Mouse (Mus musculus): Measurements from ENCODE around the gene Syne3. TPM values are rescaled to one million over a fixed set of nuclear protein-coding genes. Genes with fewer than 3 reads are reported as not detected.

Syne3 gene
- polyA plus RNA-seq, 1 experiment from 2014 or later = 0.08 TPM

- DNase-seq (ENCODE audit: low spot score) (no peak), ATAC-seq (replicated peaks; ENCODE audit: low FRiP score, low TSS enrichment, low read depth) (no peak)
Measured at GRCm38 (mm10) chr12:104902392-104903053, 107.1 kb downstream of the Syne3 start.

GRCm38 (mm10) chr12:104901320-104901719, 108.3 kb downstream of the Syne3 start:
- ATAC-seq (replicated peaks; ENCODE audit: low FRiP score, low TSS enrichment, low read depth) (no peak), DNase-seq (ENCODE audit: low spot score) (no peak)
- Histone ChIP-seq H3K4me3 (ENCODE audit: low read depth, low read length) (no peak overlapping the region), H3K4me2 (ENCODE audit: low read length) (no peak overlapping the region), H3K9me3 (ENCODE audit: control insufficient read depth, low read length) (no peaks in the 10 kb centered on the region), H3K9ac (ENCODE audit: low read length) (no peak overlapping the region), H3K4me1 (replicated peaks; ENCODE audit: control insufficient read depth, insufficient read depth, low read length) (0 out of 2 replicates have a peak, but pooled peaks cover 9% of the 10 kb centered on the region), H3K27me3 (replicated peaks; ENCODE audit: control insufficient read depth, insufficient read depth, low read length) (no peaks in the 10 kb centered on the region), H3K36me3 (ENCODE audit: control insufficient read depth, insufficient read depth, low read length) (no peaks in the 10 kb centered on the region), H3K27ac (ENCODE audit: low read depth) (no peak overlapping the region)
- WGBS = 50% methylated on average over 8 of the region's 8 CpGs

More at GRCm38 (mm10) chr12:104902392-104903053, 107.1 kb downstream of the Syne3 start:
- Histone ChIP-seq H3K4me3 (ENCODE audit: low read depth, low read length) (no peak overlapping the region), H3K4me1 (replicated peaks; ENCODE audit: control insufficient read depth, insufficient read depth, low read length) (0 out of 2 replicates have a peak, but pooled peaks cover 9% of the 10 kb centered on the region), H3K9ac (ENCODE audit: low read length) (no peak overlapping the region), H3K4me2 (ENCODE audit: low read length) (no peak overlapping the region), H3K9me3 (ENCODE audit: control insufficient read depth, low read length) (no peaks in the 10 kb centered on the region), H3K27ac (ENCODE audit: low read depth) (no peak overlapping the region), H3K36me3 (ENCODE audit: control insufficient read depth, insufficient read depth, low read length) (no peaks in the 10 kb centered on the region), H3K27me3 (replicated peaks; ENCODE audit: control insufficient read depth, insufficient read depth, low read length) (no peaks in the 10 kb centered on the region)
- WGBS = 74% methylated on average over 13 of the region's 13 CpGs

- Histone ChIP-seq H3K9ac (ENCODE audit: low read length) (no peak overlapping the region), H3K4me3 (ENCODE audit: low read depth, low read length) (no peak overlapping the region), H3K4me2 (ENCODE audit: low read length) (no peak overlapping the region), H3K27me3 (replicated peaks; ENCODE audit: control insufficient read depth, insufficient read depth, low read length) (no peaks in the 10 kb centered on the region), H3K9me3 (ENCODE audit: control insufficient read depth, low read length) (no peaks in the 10 kb centered on the region), H3K4me1 (replicated peaks; ENCODE audit: control insufficient read depth, insufficient read depth, low read length) (0 out of 2 replicates have a peak, but pooled peaks cover 9% of the 10 kb centered on the region), H3K36me3 (ENCODE audit: control insufficient read depth, insufficient read depth, low read length) (no peaks in the 10 kb centered on the region), H3K27ac (ENCODE audit: low read depth) (no peak overlapping the region)
- 54% methylated on average over 3 of the region's 3 CpGs for WGBS
- DNase-seq (ENCODE audit: low spot score) = no peak
- no peak for ATAC-seq (replicated peaks; ENCODE audit: low FRiP score, low TSS enrichment, low read depth)
Measured at GRCm38 (mm10) chr12:104899835-104900234, 109.8 kb downstream of the Syne3 start.

- Histone ChIP-seq H3K27me3 (replicated peaks; ENCODE audit: control insufficient read depth, insufficient read depth, low read length) (no peaks in the 10 kb centered on the region), H3K27ac (ENCODE audit: low read depth) (no peak overlapping the region), H3K4me2 (ENCODE audit: low read length) (no peak overlapping the region), H3K4me1 (replicated peaks; ENCODE audit: control insufficient read depth, insufficient read depth, low read length) (0 out of 2 replicates have a peak, but pooled peaks cover 5% of the 10 kb centered on the region), H3K4me3 (ENCODE audit: low read depth, low read length) (no peak overlapping the region), H3K9ac (ENCODE audit: low read length) (no peak overlapping the region), H3K36me3 (ENCODE audit: control insufficient read depth, insufficient read depth, low read length) (no peaks in the 10 kb centered on the region), H3K9me3 (ENCODE audit: control insufficient read depth, low read length) (no peaks in the 10 kb centered on the region)
- 46% methylated on average over 11 of the region's 11 CpGs for WGBS
- ATAC-seq (replicated peaks; ENCODE audit: low FRiP score, low TSS enrichment, low read depth) = no peak
- no peak for DNase-seq (ENCODE audit: low spot score)
Measured at GRCm38 (mm10) chr12:104899161-104899560, 110.4 kb downstream of the Syne3 start.

- WGBS = 68% methylated on average over 9 of the region's 9 CpGs
- no peaks in the 10 kb centered on the region for H3K27me3 ChIP-seq (replicated peaks; ENCODE audit: control insufficient read depth, insufficient read depth, low read length)
- DNase-seq (ENCODE audit: low spot score) = no peak
Measured at GRCm38 (mm10) chr12:104898718-104899117, 110.9 kb downstream of the Syne3 start.

GRCm38 (mm10) chr12:104897051-104897618, 112.5 kb downstream of the Syne3 start:
- Histone ChIP-seq H3K4me3 (ENCODE audit: low read depth, low read length) (no peak overlapping the region), H3K4me2 (ENCODE audit: low read length) (no peak overlapping the region), H3K27me3 (replicated peaks; ENCODE audit: control insufficient read depth, insufficient read depth, low read length) (no peaks in the 10 kb centered on the region), H3K4me1 (replicated peaks; ENCODE audit: control insufficient read depth, insufficient read depth, low read length) (no peaks in the 10 kb centered on the region), H3K27ac (ENCODE audit: low read depth) (no peak overlapping the region), H3K36me3 (ENCODE audit: control insufficient read depth, insufficient read depth, low read length) (no peaks in the 10 kb centered on the region), H3K9ac (ENCODE audit: low read length) (no peak overlapping the region), H3K9me3 (ENCODE audit: control insufficient read depth, low read length) (no peaks in the 10 kb centered on the region)
- ATAC-seq (replicated peaks; ENCODE audit: low FRiP score, low TSS enrichment, low read depth) (peak; percentile 77), DNase-seq (ENCODE audit: low spot score) (no peak)
- WGBS = 62% methylated on average over 8 of the region's 8 CpGs

More at GRCm38 (mm10) chr12:104898718-104899117, 110.9 kb downstream of the Syne3 start:
- no peaks in the 10 kb centered on the region for H3K36me3 ChIP-seq (ENCODE audit: control insufficient read depth, insufficient read depth, low read length)
- H3K4me2 ChIP-seq (ENCODE audit: low read length) = no peak overlapping the region
- H3K4me3 ChIP-seq (ENCODE audit: low read depth, low read length) = no peak overlapping the region
- 0 out of 2 replicates have a peak, but pooled peaks cover 4% of the 10 kb centered on the region for H3K4me1 ChIP-seq (replicated peaks; ENCODE audit: control insufficient read depth, insufficient read depth, low read length)
- H3K9me3 ChIP-seq (ENCODE audit: control insufficient read depth, low read length) = no peaks in the 10 kb centered on the region
- H3K27ac ChIP-seq (ENCODE audit: low read depth) = no peak overlapping the region
- no peak for ATAC-seq (replicated peaks; ENCODE audit: low FRiP score, low TSS enrichment, low read depth)
- no peak overlapping the region for H3K9ac ChIP-seq (ENCODE audit: low read length)

- H3K9me3 ChIP-seq (ENCODE audit: control insufficient read depth, low read length) = no peaks in the 10 kb centered on the region
- H3K4me1 ChIP-seq (replicated peaks; ENCODE audit: control insufficient read depth, insufficient read depth, low read length) = no peaks in the 10 kb centered on the region
- H3K4me2 ChIP-seq (ENCODE audit: low read length) = no peak overlapping the region
- H3K27ac ChIP-seq (ENCODE audit: low read depth) = no peak overlapping the region
- no peak for DNase-seq (ENCODE audit: low spot score)
- ATAC-seq (replicated peaks; ENCODE audit: low FRiP score, low TSS enrichment, low read depth) = peak; percentile 48
- no peaks in the 10 kb centered on the region for H3K36me3 ChIP-seq (ENCODE audit: control insufficient read depth, insufficient read depth, low read length)
- WGBS = 62% methylated on average over 16 of the region's 16 CpGs
- H3K9ac ChIP-seq (ENCODE audit: low read length) = no peak overlapping the region
- H3K4me3 ChIP-seq (ENCODE audit: low read depth, low read length) = no peak overlapping the region
- no peaks in the 10 kb centered on the region for H3K27me3 ChIP-seq (replicated peaks; ENCODE audit: control insufficient read depth, insufficient read depth, low read length)
Measured at GRCm38 (mm10) chr12:104896640-104897039, 113.0 kb downstream of the Syne3 start.

- WGBS = 95% methylated on average over 3 of the region's 3 CpGs
- Histone ChIP-seq H3K4me2 (ENCODE audit: low read length) (no peak overlapping the region), H3K36me3 (ENCODE audit: control insufficient read depth, insufficient read depth, low read length) (no peaks in the 10 kb centered on the region), H3K4me1 (replicated peaks; ENCODE audit: control insufficient read depth, insufficient read depth, low read length) (no peaks in the 10 kb centered on the region), H3K4me3 (ENCODE audit: low read depth, low read length) (no peak overlapping the region), H3K27ac (ENCODE audit: low read depth) (no peak overlapping the region), H3K27me3 (replicated peaks; ENCODE audit: control insufficient read depth, insufficient read depth, low read length) (no peaks in the 10 kb centered on the region), H3K9ac (ENCODE audit: low read length) (no peak overlapping the region), H3K9me3 (ENCODE audit: control insufficient read depth, low read length) (no peaks in the 10 kb centered on the region)
- DNase-seq (ENCODE audit: low spot score) (no peak), ATAC-seq (replicated peaks; ENCODE audit: low FRiP score, low TSS enrichment, low read depth) (no peak)
Measured at GRCm38 (mm10) chr12:104892245-104892644, 117.4 kb downstream of the Syne3 start.

- H3K9me3 ChIP-seq (ENCODE audit: control insufficient read depth, low read length) = no peaks in the 10 kb centered on the region
- H3K9ac ChIP-seq (ENCODE audit: low read length) = no peak overlapping the region
- DNase-seq (ENCODE audit: low spot score) = no peak
- H3K27ac ChIP-seq (ENCODE audit: low read depth) = no peak overlapping the region
- 78% methylated on average over 8 of the region's 8 CpGs for WGBS
- ATAC-seq (replicated peaks; ENCODE audit: low FRiP score, low TSS enrichment, low read depth) = no peak
- H3K27me3 ChIP-seq (replicated peaks; ENCODE audit: control insufficient read depth, insufficient read depth, low read length) = no peaks in the 10 kb centered on the region
- no peak overlapping the region for H3K4me3 ChIP-seq (ENCODE audit: low read depth, low read length)
- H3K36me3 ChIP-seq (ENCODE audit: control insufficient read depth, insufficient read depth, low read length) = no peaks in the 10 kb centered on the region
- no peak overlapping the region for H3K4me2 ChIP-seq (ENCODE audit: low read length)
- no peaks in the 10 kb centered on the region for H3K4me1 ChIP-seq (replicated peaks; ENCODE audit: control insufficient read depth, insufficient read depth, low read length)
Measured at GRCm38 (mm10) chr12:104890066-104890465, 119.5 kb downstream of the Syne3 start.

Measured in intestine, embryonic 14.5 days (tissue).